Mouse (Mus musculus): ENCODE results near the gene Itga9. TPM values are rescaled to one million over a fixed set of nuclear protein-coding genes. Genes with fewer than 3 reads are reported as not detected.

Gene Itga9
- polyA plus RNA-seq, 1 experiment from 2014 or later, result 6.3 TPM

DNA sequence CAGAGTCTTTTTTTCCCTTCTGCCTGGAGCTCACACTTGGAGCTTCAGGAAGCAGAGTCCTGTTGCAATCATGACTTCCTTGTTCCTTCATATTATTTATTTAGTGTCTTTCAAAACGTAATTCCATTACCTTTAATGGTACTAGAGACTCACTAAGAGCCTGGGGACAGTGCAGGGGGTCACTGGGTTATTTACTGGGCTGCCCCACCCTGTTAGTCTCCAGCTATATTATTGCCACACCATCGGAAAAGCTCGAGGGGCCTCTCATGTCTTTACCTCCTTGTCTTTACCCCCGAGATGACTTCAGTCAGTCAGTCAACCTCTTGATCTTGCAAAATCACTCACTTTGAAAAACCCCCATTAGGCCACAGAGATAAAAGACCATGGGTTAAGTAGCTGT is 44.5 kb downstream of the Itga9 start:
- no peaks in the 10 kb centered on the region for H3K36me3 ChIP-seq (ENCODE audit: control insufficient read depth, insufficient read depth, low read length)
- no peak overlapping the region for H3K9ac ChIP-seq (ENCODE audit: low read length)
- H3K9me3 ChIP-seq (ENCODE audit: control insufficient read depth, low read length), result no peaks in the 10 kb centered on the region; the same call in 1 of the 2 replicates
- 70% methylated on average over 4 of the region's 4 CpGs for WGBS
- DNase-seq (ENCODE audit: low spot score) (no peak), ATAC-seq (replicated peaks; ENCODE audit: low FRiP score) (no peak)
- no peaks in the 10 kb centered on the region for H3K4me1 ChIP-seq (replicated peaks; ENCODE audit: control insufficient read depth, insufficient read depth, low read length)
- no peaks in the 10 kb centered on the region for H3K27me3 ChIP-seq (ENCODE audit: control insufficient read depth, insufficient read depth, low read length)
- H3K4me3 ChIP-seq (ENCODE audit: low read depth, low read length), result no peak overlapping the region
- no peak overlapping the region for H3K27ac ChIP-seq (ENCODE audit: low read depth, low read length)
- H3K4me2 ChIP-seq (ENCODE audit: low read depth, low read length, severe bottlenecking), result no peak overlapping the region

DNA sequence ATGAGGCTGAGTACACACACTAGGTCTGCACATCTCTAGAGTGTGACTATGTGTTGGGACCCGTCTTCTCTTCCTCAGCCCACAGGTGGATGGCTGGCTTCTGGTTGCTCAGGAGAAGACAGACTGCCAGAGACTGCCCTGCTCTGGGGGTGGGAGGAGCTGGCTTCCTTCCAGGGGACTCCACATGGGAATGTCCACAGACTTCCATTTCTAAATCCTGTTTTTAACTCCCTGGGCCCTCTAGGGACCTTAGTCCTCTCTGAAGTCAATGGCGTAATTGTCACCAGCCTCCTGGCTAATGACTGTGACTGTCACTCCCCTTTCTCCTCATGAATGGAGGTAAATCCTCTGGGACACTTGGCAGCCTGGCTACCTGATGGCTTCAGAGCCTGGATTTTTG is 45.4 kb downstream of the Itga9 start:
- no peak overlapping the region for H3K27ac ChIP-seq (ENCODE audit: low read depth, low read length)
- ATAC-seq (replicated peaks; ENCODE audit: low FRiP score) (no peak), DNase-seq (ENCODE audit: low spot score) (no peak)
- no peak overlapping the region for H3K9ac ChIP-seq (ENCODE audit: low read length)
- H3K4me2 ChIP-seq (ENCODE audit: low read depth, low read length, severe bottlenecking), result no peak overlapping the region
- no peaks in the 10 kb centered on the region for H3K27me3 ChIP-seq (ENCODE audit: control insufficient read depth, insufficient read depth, low read length)
- no peaks in the 10 kb centered on the region for H3K36me3 ChIP-seq (ENCODE audit: control insufficient read depth, insufficient read depth, low read length)
- H3K4me1 ChIP-seq (replicated peaks; ENCODE audit: control insufficient read depth, insufficient read depth, low read length), result no peaks in the 10 kb centered on the region
- WGBS, result 61% methylated on average over 2 of the region's 2 CpGs
- no peaks in the 10 kb centered on the region; the same call in 1 of the 2 replicates for H3K9me3 ChIP-seq (ENCODE audit: control insufficient read depth, low read length)
- H3K4me3 ChIP-seq (ENCODE audit: low read depth, low read length), result no peak overlapping the region

DNA sequence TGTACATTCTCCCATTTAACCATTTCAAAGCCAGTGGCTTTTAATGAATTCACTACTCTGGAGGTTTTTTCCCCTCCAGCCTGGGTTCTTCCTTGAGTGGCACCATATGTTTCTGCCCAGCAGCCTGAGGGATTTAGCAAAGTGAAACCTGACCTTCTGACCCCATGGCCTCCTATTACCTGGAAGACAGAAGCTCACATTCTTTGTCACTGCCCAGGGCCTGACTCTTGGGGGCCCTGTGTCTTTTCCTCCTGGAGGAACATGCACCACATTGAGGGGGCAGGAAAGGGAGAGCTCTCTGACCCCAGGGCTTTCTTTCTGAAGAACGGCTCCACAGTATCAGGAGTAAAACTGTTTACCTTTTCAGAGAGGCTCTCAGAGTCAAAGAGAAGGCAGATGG is 46.9 kb downstream of the Itga9 start:
- no peaks in the 10 kb centered on the region for H3K27me3 ChIP-seq (ENCODE audit: control insufficient read depth, insufficient read depth, low read length)
- ATAC-seq (replicated peaks; ENCODE audit: low FRiP score) (no peak), DNase-seq (ENCODE audit: low spot score) (no peak)
- H3K4me1 ChIP-seq (replicated peaks; ENCODE audit: control insufficient read depth, insufficient read depth, low read length), result no peaks in the 10 kb centered on the region
- no peak overlapping the region for H3K9ac ChIP-seq (ENCODE audit: low read length)
- no peak overlapping the region for H3K4me2 ChIP-seq (ENCODE audit: low read depth, low read length, severe bottlenecking)
- H3K9me3 ChIP-seq (ENCODE audit: control insufficient read depth, low read length), result no peaks in the 10 kb centered on the region; the same call in 1 of the 2 replicates
- no peak overlapping the region for H3K27ac ChIP-seq (ENCODE audit: low read depth, low read length)
- H3K36me3 ChIP-seq (ENCODE audit: control insufficient read depth, insufficient read depth, low read length), result no peaks in the 10 kb centered on the region
- WGBS, result 44% methylated on average over 1 of the region's 1 CpGs
- no peak overlapping the region for H3K4me3 ChIP-seq (ENCODE audit: low read depth, low read length)

DNA sequence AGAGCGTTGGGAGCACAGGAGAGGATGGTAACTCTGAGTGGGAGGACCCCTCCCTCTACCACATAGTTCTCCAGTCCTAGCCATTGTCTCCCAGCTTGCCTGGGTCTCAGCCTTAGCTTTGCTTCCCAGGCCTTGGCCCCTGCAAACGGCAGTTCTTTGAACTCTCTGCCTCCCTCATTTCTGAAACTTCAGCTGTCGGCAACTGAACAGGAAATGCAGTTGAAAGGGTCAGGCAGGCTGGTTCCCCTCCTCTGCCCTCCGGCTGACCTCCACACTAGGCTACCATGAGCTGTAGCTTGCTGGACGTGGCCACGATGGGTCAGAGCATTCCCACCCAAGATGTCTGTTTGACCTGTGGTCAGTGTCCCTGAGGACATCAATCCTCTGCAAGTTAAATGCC is 48.5 kb downstream of the Itga9 start:
- Histone ChIP-seq H3K27me3 (ENCODE audit: control insufficient read depth, insufficient read depth, low read length) (no peaks in the 10 kb centered on the region), H3K36me3 (ENCODE audit: control insufficient read depth, insufficient read depth, low read length) (no peaks in the 10 kb centered on the region), H3K4me2 (ENCODE audit: low read depth, low read length, severe bottlenecking) (no peak overlapping the region), H3K9ac (ENCODE audit: low read length) (no peak overlapping the region), H3K4me3 (ENCODE audit: low read depth, low read length) (no peak overlapping the region), H3K27ac (ENCODE audit: low read depth, low read length) (no peak overlapping the region), H3K4me1 (replicated peaks; ENCODE audit: control insufficient read depth, insufficient read depth, low read length) (no peaks in the 10 kb centered on the region), H3K9me3 (ENCODE audit: control insufficient read depth, low read length) (no peaks in the 10 kb centered on the region; the same call in 1 of the 2 replicates)
- ATAC-seq (replicated peaks; ENCODE audit: low FRiP score), result no peak
- 53% methylated on average over 6 of the region's 6 CpGs for WGBS
- no peak for DNase-seq (ENCODE audit: low spot score)

DNA sequence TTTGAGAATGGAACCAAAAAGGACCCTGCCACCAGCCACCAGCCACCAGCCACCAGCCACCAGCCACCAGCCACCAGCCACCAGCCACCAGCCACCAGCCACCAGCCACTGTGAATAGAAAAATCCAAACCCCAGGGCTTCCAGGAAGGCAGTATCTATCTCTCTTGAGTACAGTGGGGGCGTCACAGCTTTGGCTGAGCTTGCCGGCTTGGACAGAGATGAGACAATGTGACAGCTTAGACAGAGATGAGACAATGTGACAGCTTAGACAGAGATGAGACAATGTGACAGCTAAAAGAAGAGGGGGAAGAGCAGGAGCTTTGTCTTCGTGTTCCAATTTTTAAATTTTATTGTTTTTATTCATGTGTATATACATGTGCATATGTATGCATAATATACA is 49.2 kb downstream of the Itga9 start:
- Histone ChIP-seq H3K4me3 (ENCODE audit: low read depth, low read length) (no peak overlapping the region), H3K36me3 (ENCODE audit: control insufficient read depth, insufficient read depth, low read length) (no peaks in the 10 kb centered on the region), H3K4me1 (replicated peaks; ENCODE audit: control insufficient read depth, insufficient read depth, low read length) (no peaks in the 10 kb centered on the region), H3K9me3 (ENCODE audit: control insufficient read depth, low read length) (no peaks in the 10 kb centered on the region; the same call in 1 of the 2 replicates), H3K9ac (ENCODE audit: low read length) (no peak overlapping the region), H3K27ac (ENCODE audit: low read depth, low read length) (no peak overlapping the region), H3K4me2 (ENCODE audit: low read depth, low read length, severe bottlenecking) (no peak overlapping the region), H3K27me3 (ENCODE audit: control insufficient read depth, insufficient read depth, low read length) (no peaks in the 10 kb centered on the region)
- ATAC-seq (replicated peaks; ENCODE audit: low FRiP score) (no peak), DNase-seq (ENCODE audit: low spot score) (no peak)
- WGBS, result 84% methylated on average over 3 of the region's 3 CpGs

DNA sequence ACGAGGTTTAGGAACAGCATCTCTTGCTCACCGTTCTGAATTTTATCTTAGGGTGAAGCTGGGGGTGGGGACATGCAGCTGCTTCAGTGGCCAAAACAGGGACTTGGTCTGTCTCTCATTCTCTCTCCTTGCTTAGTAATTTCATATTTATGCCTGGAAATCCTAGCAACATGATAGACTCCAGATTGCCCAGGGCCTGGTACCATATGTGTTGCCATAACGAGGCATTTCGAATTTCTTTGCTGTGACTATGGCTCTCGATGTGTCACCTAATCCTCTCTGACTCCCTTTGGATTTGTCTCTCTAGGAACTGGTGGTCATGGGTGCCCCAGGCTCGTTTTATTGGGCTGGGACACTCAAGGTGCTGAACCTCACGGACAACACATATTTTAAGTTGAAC is 51.7 kb downstream of the Itga9 start:
- WGBS, result 88% methylated on average over 7 of the region's 7 CpGs
- DNase-seq (ENCODE audit: low spot score) (no peak), ATAC-seq (replicated peaks; ENCODE audit: low FRiP score) (no peak)
- no peaks in the 10 kb centered on the region for H3K36me3 ChIP-seq (ENCODE audit: control insufficient read depth, insufficient read depth, low read length)
- no peaks in the 10 kb centered on the region for H3K4me1 ChIP-seq (replicated peaks; ENCODE audit: control insufficient read depth, insufficient read depth, low read length)
- no peak overlapping the region for H3K4me3 ChIP-seq (ENCODE audit: low read depth, low read length)
- no peaks in the 10 kb centered on the region; the same call in 1 of the 2 replicates for H3K9me3 ChIP-seq (ENCODE audit: control insufficient read depth, low read length)
- no peak overlapping the region for H3K27ac ChIP-seq (ENCODE audit: low read depth, low read length)
- no peak overlapping the region for H3K9ac ChIP-seq (ENCODE audit: low read length)
- H3K4me2 ChIP-seq (ENCODE audit: low read depth, low read length, severe bottlenecking), result no peak overlapping the region
- H3K27me3 ChIP-seq (ENCODE audit: control insufficient read depth, insufficient read depth, low read length), result no peaks in the 10 kb centered on the region

DNA sequence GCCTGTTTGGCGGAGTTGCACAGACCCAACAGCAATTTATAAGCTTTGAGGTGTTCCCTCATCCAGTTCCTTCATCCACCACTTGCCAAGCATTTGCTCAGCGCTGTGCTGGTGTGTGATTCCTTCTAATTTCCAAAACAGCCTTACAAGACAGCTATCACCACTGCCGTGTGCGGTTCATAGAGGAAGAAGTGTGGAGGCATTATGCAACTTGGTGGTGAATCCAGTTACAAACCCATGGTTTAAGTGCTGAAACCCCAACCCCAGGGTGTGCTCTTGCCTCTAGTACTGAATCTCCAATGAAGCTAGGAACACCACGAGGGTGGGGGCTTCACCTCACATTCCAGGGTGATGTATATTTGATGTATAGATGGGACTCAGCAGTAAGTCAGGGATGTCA is 53.3 kb downstream of the Itga9 start:
- Histone ChIP-seq H3K36me3 (ENCODE audit: control insufficient read depth, insufficient read depth, low read length) (no peaks in the 10 kb centered on the region), H3K4me3 (ENCODE audit: low read depth, low read length) (no peak overlapping the region), H3K9ac (ENCODE audit: low read length) (no peak overlapping the region), H3K27ac (ENCODE audit: low read depth, low read length) (no peak overlapping the region), H3K27me3 (ENCODE audit: control insufficient read depth, insufficient read depth, low read length) (no peaks in the 10 kb centered on the region), H3K4me2 (ENCODE audit: low read depth, low read length, severe bottlenecking) (no peak overlapping the region), H3K4me1 (replicated peaks; ENCODE audit: control insufficient read depth, insufficient read depth, low read length) (no peaks in the 10 kb centered on the region), H3K9me3 (ENCODE audit: control insufficient read depth, low read length) (no peaks in the 10 kb centered on the region)
- whole genome bisulfite sequencing, result 90% methylated on average over 5 of the region's 5 CpGs
- DNase-seq (ENCODE audit: low spot score) (no peak), ATAC-seq (replicated peaks; ENCODE audit: low FRiP score) (no peak)

DNA sequence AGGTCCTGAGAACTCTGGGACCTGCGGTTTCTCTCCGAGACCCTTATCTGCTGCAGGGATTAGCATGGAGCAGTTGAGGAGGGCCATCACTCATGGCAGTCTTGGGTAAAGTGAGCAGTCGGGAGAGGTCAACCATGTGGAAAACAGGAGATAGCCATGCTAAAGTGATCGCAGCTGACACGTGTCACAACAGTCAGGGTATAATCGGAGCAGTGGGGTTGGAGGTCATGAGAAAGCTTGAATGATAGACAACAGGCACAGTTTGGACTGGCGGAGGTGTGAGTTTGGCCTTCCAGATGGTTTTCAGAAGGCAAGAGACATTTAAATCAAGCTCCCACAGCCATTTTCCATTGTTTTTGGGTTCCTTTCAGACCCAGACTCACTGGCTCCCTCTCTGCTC is 53.8 kb downstream of the Itga9 start:
- 83% methylated on average over 7 of the region's 7 CpGs for WGBS
- no peak for ATAC-seq (replicated peaks; ENCODE audit: low FRiP score)
- Histone ChIP-seq H3K9ac (ENCODE audit: low read length) (no peak overlapping the region), H3K9me3 (ENCODE audit: control insufficient read depth, low read length) (no peaks in the 10 kb centered on the region), H3K36me3 (ENCODE audit: control insufficient read depth, insufficient read depth, low read length) (no peaks in the 10 kb centered on the region), H3K4me3 (ENCODE audit: low read depth, low read length) (no peak overlapping the region), H3K4me1 (replicated peaks; ENCODE audit: control insufficient read depth, insufficient read depth, low read length) (no peaks in the 10 kb centered on the region), H3K4me2 (ENCODE audit: low read depth, low read length, severe bottlenecking) (no peak overlapping the region), H3K27ac (ENCODE audit: low read depth, low read length) (no peak overlapping the region), H3K27me3 (ENCODE audit: control insufficient read depth, insufficient read depth, low read length) (no peaks in the 10 kb centered on the region)
- DNase-seq (ENCODE audit: low spot score), result no peak

DNA sequence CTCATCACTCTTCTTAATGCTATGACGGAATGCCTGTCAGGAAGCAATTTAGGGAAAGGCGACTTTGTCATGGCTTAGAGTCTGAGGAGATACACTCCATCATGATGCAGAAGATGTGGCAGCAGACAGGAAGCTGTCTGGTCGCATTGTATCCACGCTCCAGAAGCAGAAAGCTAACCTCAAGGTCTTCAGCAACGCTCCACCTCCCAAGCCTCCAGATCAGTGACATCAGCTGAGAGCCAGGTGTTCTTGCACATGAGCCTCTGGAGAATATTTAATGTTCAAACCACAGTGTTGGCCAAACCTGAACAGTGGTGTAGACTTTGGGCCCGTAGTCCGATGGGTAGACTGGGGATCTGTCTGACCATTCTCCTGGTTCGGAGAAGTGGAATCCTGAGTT is 55.5 kb downstream of the Itga9 start:
- WGBS, result 95% methylated on average over 8 of the region's 8 CpGs
- Histone ChIP-seq H3K9me3 (ENCODE audit: control insufficient read depth, low read length) (no peaks in the 10 kb centered on the region), H3K27me3 (ENCODE audit: control insufficient read depth, insufficient read depth, low read length) (no peaks in the 10 kb centered on the region), H3K4me3 (ENCODE audit: low read depth, low read length) (no peak overlapping the region), H3K36me3 (ENCODE audit: control insufficient read depth, insufficient read depth, low read length) (no peaks in the 10 kb centered on the region), H3K4me1 (replicated peaks; ENCODE audit: control insufficient read depth, insufficient read depth, low read length) (no peaks in the 10 kb centered on the region), H3K4me2 (ENCODE audit: low read depth, low read length, severe bottlenecking) (no peak overlapping the region), H3K9ac (ENCODE audit: low read length) (no peak overlapping the region), H3K27ac (ENCODE audit: low read depth, low read length) (no peak overlapping the region)
- no peak for ATAC-seq (replicated peaks; ENCODE audit: low FRiP score)
- DNase-seq (ENCODE audit: low spot score), result no peak

All from forebrain, embryonic 11.5 days (tissue).